Mouse (Mus musculus) midbrain, embryonic 13.5 days (tissue): ENCODE results near the gene 1600012H06Rik. TPM values are rescaled to one million over a fixed set of nuclear protein-coding genes. Genes with fewer than 3 reads are reported as not detected.
"Not testable (repeated sequence)": the region's sequence is repeated elsewhere in the genome, so short reads cannot be mapped to it uniquely, and the experiment has no call there.

Source experiments
- ATAC-seq: fragments of 200-750 bp; cut with Nextera tagmentation; 2 replicates; pipeline ENCODE4 v1.8.0; 2017; ENCODE audit warnings: mild to moderate bottlenecking, moderate TSS enrichment, moderate library complexity
- H3K27ac ChIP-seq: fragments of 300-500 bp; sonication (generic); 2 replicates; pipeline ENCODE4 v1.5.1; 2015; ENCODE audit warnings: inconsistent platforms, mild to moderate bottlenecking, moderate library complexity
- H3K27me3 ChIP-seq: fragments of 300-500 bp; sonication (generic); 2 replicates; pipeline ENCODE4 v1.6.1; 2015; ENCODE audit warnings: mild to moderate bottlenecking, inconsistent platforms
- H3K36me3 ChIP-seq: fragments of 300-500 bp; sonication (generic); 2 replicates; pipeline ENCODE4 v1.6.1; 2015; ENCODE audit warnings: mild to moderate bottlenecking, inconsistent platforms
- H3K4me1 ChIP-seq: fragments of 300-500 bp; sonication (generic); replicated peaks from 2 replicates; pipeline ENCODE4 v1.6.1; 2015; ENCODE audit warnings: inconsistent platforms
- H3K4me2 ChIP-seq: fragments of 300-500 bp; sonication (generic); replicated peaks from 2 replicates; pipeline ENCODE4 v1.6.1; 2015; ENCODE audit warnings: moderate library complexity, mild to moderate bottlenecking, inconsistent platforms
- H3K4me3 ChIP-seq: fragments of 300-500 bp; sonication (generic); replicated peaks from 2 replicates; pipeline ENCODE4 v1.5.1; 2015; ENCODE audit warnings: mild to moderate bottlenecking, inconsistent platforms
- H3K9ac ChIP-seq: fragments of 300-500 bp; sonication (generic); replicated peaks from 2 replicates; pipeline ENCODE4 v1.6.1; 2015; ENCODE audit warnings: mild to moderate bottlenecking, inconsistent platforms
- H3K9me3 ChIP-seq: fragments of 300-500 bp; sonication (generic); 2 replicates; pipeline ENCODE4 v1.6.1; 2016; ENCODE audit warnings: mild to moderate bottlenecking, inconsistent platforms
- WGBS: fragments of 180-500 bp; shearing (Covaris S2); methylation state at CpG from one replicate; pipeline ENCODE4 v1.1.7; 2015; 5-methylcytosine and 5-hydroxymethylcytosine counted together
- polyA plus RNA-seq: library from polyadenylated mRNA; unstranded; fragments of >200 nt; fragmentation: Nextera tagmentation; extraction: Ambion mirVana; gene quantifications from 2 replicates; pipeline ENCODE4 v1.2.1, GENCODE M21; 2015

1600012H06Rik gene
- polyA plus RNA-seq, result 27.4 and 28.2 TPM in 2 replicates

- WGBS, result under 1% methylated on average over 54 of the region's 54 CpGs
- ATAC-seq, result peak; percentile 98
Measured at GRCm38 (mm10) chr17:14943009-14943728, at the start of gene 1600012H06Rik, which contains the start of gene Wdr27. TSS of gene 1600012H06Rik (plus strand) at chr17:14943184. TSS of gene Wdr27 (minus strand) at chr17:14943158.

GRCm38 (mm10) chr17:14895058-14895457 lies 47.9 kb upstream of the 1600012H06Rik start:
- not testable (repeated sequence) for H3K4me2 ChIP-seq, H3K9me3 ChIP-seq, H3K4me3 ChIP-seq, ATAC-seq, H3K4me1 ChIP-seq, H3K36me3 ChIP-seq, H3K27me3 ChIP-seq, H3K9ac ChIP-seq, H3K27ac ChIP-seq

More at GRCm38 (mm10) chr17:14943009-14943728, at the start of gene 1600012H06Rik, which contains the start of gene Wdr27:
- H3K27me3 ChIP-seq, result no peaks in the 10 kb centered on the region
- H3K4me2 ChIP-seq, result peak within 1 kb of the TSS; percentile 90
- H3K4me3 ChIP-seq, result peak within 1 kb of the TSS; percentile 80
- peak within 1 kb of the TSS; percentile 84 for H3K9ac ChIP-seq
- no peaks in the 10 kb centered on the region for H3K9me3 ChIP-seq
- peaks cover 11% of the 10 kb centered on the region for H3K36me3 ChIP-seq
- peaks cover 27% of the 10 kb centered on the region for H3K4me1 ChIP-seq
- peak within 1 kb of the TSS; percentile 79 for H3K27ac ChIP-seq

GRCm38 (mm10) chr17:14898972-14899371 lies 44.0 kb upstream of the 1600012H06Rik start:
- Histone ChIP-seq H3K4me2 (no peak overlapping the region), H3K4me3 (no peak overlapping the region), H3K9ac (no peak overlapping the region), H3K27me3 (no peaks in the 10 kb centered on the region), H3K4me1 (no peaks in the 10 kb centered on the region), H3K27ac (no peak overlapping the region), H3K9me3 (no peaks in the 10 kb centered on the region), H3K36me3 (no peaks in the 10 kb centered on the region)
- ATAC-seq, result no peak
- WGBS, result 92% methylated on average over 1 of the region's 1 CpGs

DNA sequence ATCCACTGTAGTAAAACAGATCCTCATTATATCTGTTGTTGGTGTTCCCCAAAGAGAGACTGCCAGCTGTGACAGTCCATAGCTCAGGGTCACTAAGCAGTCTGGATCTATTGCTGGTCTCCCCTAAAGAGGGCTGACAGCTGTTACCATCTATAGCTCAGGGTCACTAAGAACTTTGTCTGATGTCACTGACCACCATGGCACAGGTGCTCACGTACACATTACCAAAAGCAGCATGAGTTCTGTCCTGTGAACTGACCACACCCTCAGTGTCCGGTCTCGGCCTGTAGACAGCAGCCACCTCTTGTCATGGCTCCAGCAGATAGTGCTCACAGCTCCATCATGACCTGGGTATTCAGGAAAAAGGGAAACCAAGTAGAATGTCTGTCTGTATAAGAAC lies 39.8 kb upstream of the 1600012H06Rik start:
- 88% methylated on average over 3 of the region's 3 CpGs for WGBS

GRCm38 (mm10) chr17:14904206-14904605 lies 38.8 kb upstream of the 1600012H06Rik start:
- H3K9me3 ChIP-seq, result no peaks in the 10 kb centered on the region
- no peak overlapping the region for H3K4me2 ChIP-seq
- H3K27ac ChIP-seq, result no peak overlapping the region
- no peaks in the 10 kb centered on the region for H3K36me3 ChIP-seq
- 0 out of 2 replicates have a peak overlapping the region, but pooled peaks have one; percentile 10 for H3K9ac ChIP-seq
- H3K4me3 ChIP-seq, result no peak overlapping the region
- WGBS, result 90% methylated on average over 6 of the region's 6 CpGs
- H3K4me1 ChIP-seq, result no peaks in the 10 kb centered on the region
- H3K27me3 ChIP-seq, result no peaks in the 10 kb centered on the region
- no peak for ATAC-seq

More for the DNA sequence above, 39.8 kb upstream of the 1600012H06Rik start:
- ATAC-seq, result no peak
- H3K4me3 ChIP-seq, result no peak overlapping the region
- no peaks in the 10 kb centered on the region for H3K4me1 ChIP-seq
- no peak overlapping the region for H3K4me2 ChIP-seq
- no peak overlapping the region for H3K9ac ChIP-seq
- no peaks in the 10 kb centered on the region for H3K36me3 ChIP-seq
- H3K27ac ChIP-seq, result no peak overlapping the region
- H3K9me3 ChIP-seq, result no peaks in the 10 kb centered on the region
- H3K27me3 ChIP-seq, result no peaks in the 10 kb centered on the region

GRCm38 (mm10) chr17:14904637-14905265 lies 38.2 kb upstream of the 1600012H06Rik start:
- no peaks in the 10 kb centered on the region for H3K4me1 ChIP-seq

DNA sequence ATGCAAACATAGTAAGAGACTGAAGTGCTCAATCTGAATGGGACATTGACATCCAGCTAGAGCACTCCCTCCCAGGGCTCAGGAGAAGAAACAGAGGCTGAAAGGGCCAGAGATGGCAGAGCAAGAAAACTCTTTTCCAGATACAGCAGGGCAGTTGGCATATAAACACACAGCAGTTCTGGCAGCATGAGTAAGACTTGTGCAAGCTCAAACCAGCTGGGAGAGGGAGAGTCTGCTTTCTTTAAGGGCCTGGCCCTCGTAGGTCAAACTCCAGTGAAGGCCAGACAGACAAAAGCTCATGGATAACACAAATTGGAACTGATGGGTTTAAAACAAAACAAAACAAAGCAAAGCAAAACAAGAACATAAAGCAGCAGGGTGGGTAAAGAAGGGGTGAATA lies 36.4 kb upstream of the 1600012H06Rik start:
- 16% methylated on average over 1 of the region's 1 CpGs for WGBS
- Histone ChIP-seq H3K4me3 (no peak overlapping the region), H3K36me3 (no peaks in the 10 kb centered on the region), H3K4me1 (no peaks in the 10 kb centered on the region), H3K4me2 (no peak overlapping the region), H3K27ac (no peak overlapping the region), H3K27me3 (no peaks in the 10 kb centered on the region), H3K9me3 (no peaks in the 10 kb centered on the region), H3K9ac (0 out of 2 replicates have a peak overlapping the region, but pooled peaks have one; percentile 1)
- ATAC-seq, result no peak

More at GRCm38 (mm10) chr17:14904637-14905265, 38.2 kb upstream of the 1600012H06Rik start:
- ATAC-seq, result peak; percentile 74
- H3K4me2 ChIP-seq, result no peak overlapping the region
- no peak overlapping the region for H3K9ac ChIP-seq
- H3K9me3 ChIP-seq, result no peaks in the 10 kb centered on the region
- no peak overlapping the region for H3K4me3 ChIP-seq
- H3K27ac ChIP-seq, result no peak overlapping the region
- 56% methylated on average over 7 of the region's 7 CpGs for WGBS
- no peaks in the 10 kb centered on the region for H3K36me3 ChIP-seq
- H3K27me3 ChIP-seq, result no peaks in the 10 kb centered on the region

- no peak overlapping the region for H3K9ac ChIP-seq
- H3K4me1 ChIP-seq, result no peaks in the 10 kb centered on the region
- H3K4me3 ChIP-seq, result no peak overlapping the region
- H3K27ac ChIP-seq, result no peak overlapping the region
- no peaks in the 10 kb centered on the region for H3K9me3 ChIP-seq
- H3K36me3 ChIP-seq, result no peaks in the 10 kb centered on the region
- ATAC-seq, result no peak
- H3K27me3 ChIP-seq, result no peaks in the 10 kb centered on the region
- 84% methylated on average over 12 of the region's 12 CpGs for WGBS
- H3K4me2 ChIP-seq, result no peak overlapping the region
Measured at GRCm38 (mm10) chr17:14907136-14907535, 35.8 kb upstream of the 1600012H06Rik start.

GRCm38 (mm10) chr17:14909331-14909730 lies 33.7 kb upstream of the 1600012H06Rik start:
- no peak for ATAC-seq
- no peak overlapping the region for H3K4me3 ChIP-seq
- no peak overlapping the region for H3K9ac ChIP-seq
- no peaks in the 10 kb centered on the region for H3K27me3 ChIP-seq
- H3K27ac ChIP-seq, result no peak overlapping the region
- no peaks in the 10 kb centered on the region for H3K36me3 ChIP-seq
- H3K9me3 ChIP-seq, result no peaks in the 10 kb centered on the region
- no peak overlapping the region for H3K4me2 ChIP-seq
- no peaks in the 10 kb centered on the region for H3K4me1 ChIP-seq
- 89% methylated on average over 5 of the region's 5 CpGs for WGBS

- H3K27ac ChIP-seq, result no peak overlapping the region
- no peak overlapping the region for H3K4me2 ChIP-seq
- no peaks in the 10 kb centered on the region for H3K9me3 ChIP-seq
- ATAC-seq, result no peak
- H3K27me3 ChIP-seq, result no peaks in the 10 kb centered on the region
- 95% methylated on average over 5 of the region's 5 CpGs for WGBS
- H3K9ac ChIP-seq, result no peak overlapping the region
- H3K4me1 ChIP-seq, result no peaks in the 10 kb centered on the region
- H3K36me3 ChIP-seq, result no peaks in the 10 kb centered on the region
- no peak overlapping the region for H3K4me3 ChIP-seq
Measured at GRCm38 (mm10) chr17:14910771-14911170, 32.2 kb upstream of the 1600012H06Rik start.

DNA sequence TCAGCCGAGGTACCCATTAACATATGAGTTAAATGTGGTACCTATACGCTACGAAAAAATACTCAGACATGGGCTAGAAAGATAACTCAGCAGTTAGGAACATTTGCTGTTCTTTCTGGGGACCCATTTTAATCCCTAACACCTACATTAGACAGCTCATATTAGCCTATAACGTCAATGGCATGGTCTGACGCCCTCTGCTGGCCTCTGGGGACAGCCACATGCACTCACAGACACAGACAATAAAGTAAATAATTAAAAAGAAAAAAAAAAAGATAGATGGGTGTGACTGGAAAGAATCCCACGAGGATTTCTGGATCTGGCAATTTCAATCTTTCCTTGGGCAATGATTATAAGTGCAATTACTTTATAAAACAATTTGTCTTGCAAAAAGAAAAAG lies 30.6 kb upstream of the 1600012H06Rik start:
- H3K27ac ChIP-seq, result no peak overlapping the region
- H3K4me1 ChIP-seq, result no peaks in the 10 kb centered on the region
- WGBS, result 48% methylated on average over 6 of the region's 6 CpGs
- no peak for ATAC-seq
- no peaks in the 10 kb centered on the region for H3K36me3 ChIP-seq
- H3K4me2 ChIP-seq, result no peak overlapping the region
- no peaks in the 10 kb centered on the region for H3K27me3 ChIP-seq
- no peak overlapping the region for H3K9ac ChIP-seq
- no peaks in the 10 kb centered on the region for H3K9me3 ChIP-seq
- H3K4me3 ChIP-seq, result no peak overlapping the region

DNA sequence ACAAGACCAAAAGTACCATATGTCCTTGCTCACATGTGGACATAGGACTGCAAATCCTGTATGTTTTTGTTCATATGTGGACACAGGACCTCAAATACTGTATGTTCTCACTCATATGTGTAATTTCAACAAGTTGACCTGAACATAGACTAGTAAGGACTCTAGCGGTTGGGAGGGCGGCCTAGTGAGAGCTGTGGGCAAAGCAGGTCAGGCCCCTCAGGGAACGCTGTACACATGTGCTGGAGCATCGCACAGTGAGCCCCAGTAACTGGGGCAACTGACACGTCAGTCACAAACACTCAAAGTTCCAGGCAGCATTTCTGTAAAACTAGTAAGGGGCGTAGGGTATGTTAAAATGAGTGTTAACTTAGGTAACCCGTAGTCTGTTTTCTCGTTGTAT lies 30.0 kb upstream of the 1600012H06Rik start:
- ATAC-seq, result no peak
- no peak overlapping the region for H3K4me2 ChIP-seq
- H3K27ac ChIP-seq, result no peak overlapping the region
- WGBS, result 89% methylated on average over 8 of the region's 8 CpGs
- no peaks in the 10 kb centered on the region for H3K36me3 ChIP-seq
- H3K27me3 ChIP-seq, result no peaks in the 10 kb centered on the region
- no peak overlapping the region for H3K9ac ChIP-seq
- no peaks in the 10 kb centered on the region for H3K9me3 ChIP-seq
- H3K4me1 ChIP-seq, result no peaks in the 10 kb centered on the region
- no peak overlapping the region for H3K4me3 ChIP-seq
